Mouse (Mus musculus): Measurements from ENCODE around the gene F10.
"Not testable (repeated sequence)": the region's sequence is repeated elsewhere in the genome, so short reads cannot be mapped to it uniquely, and the experiment has no call there.

The F10 gene

GRCm38 (mm10) chr8:13060441-13061150 lies 23.5 kb downstream of the F10 start, which contains the start of gene Proz:
Gene Proz, plus strand, starts transcription at chr8:13060914.
- DNase-seq (ENCODE audit: low read depth, low spot score) = no peak

GRCm38 (mm10) chr8:13063112-13063511 lies 26.0 kb downstream of the F10 start:
- DNase-seq (ENCODE audit: low read depth, low spot score) = no peak

GRCm38 (mm10) chr8:13073255-13073654 lies 36.1 kb downstream of the F10 start:
- no peak for DNase-seq (ENCODE audit: low read depth, low spot score)

GRCm38 (mm10) chr8:13075044-13075443 lies 37.9 kb downstream of the F10 start:
- no peak for DNase-seq (ENCODE audit: low read depth, low spot score)

GRCm38 (mm10) chr8:13075579-13075978 lies 38.5 kb downstream of the F10 start:
- not testable (repeated sequence) for DNase-seq (ENCODE audit: low read depth, low spot score)

GRCm38 (mm10) chr8:13077542-13077941 lies 40.4 kb downstream of the F10 start:
- DNase-seq (ENCODE audit: low read depth, low spot score) = no peak

- DNase-seq (ENCODE audit: low read depth, low spot score) = peak; percentile 95
Measured at GRCm38 (mm10) chr8:13104691-13105086, 67.6 kb downstream of the F10 start.

GRCm38 (mm10) chr8:13105087-13105881 lies 68.2 kb downstream of the F10 start, which contains the start of the genes Pcid2 and Cul4a:
Gene Pcid2, minus strand, starts transcription at chr8:13105459.
Gene Cul4a, plus strand, starts transcription at chr8:13105621.
- DNase-seq (ENCODE audit: low read depth, low spot score) = peak; percentile 100

- DNase-seq (ENCODE audit: low read depth, low spot score) = no peak
Measured at GRCm38 (mm10) chr8:13105908-13106551, 68.9 kb downstream of the F10 start.
